Mouse (Mus musculus) CH12.LX (cell line): ENCODE measurements around the gene Hmmr. TPM values are rescaled to one million over a fixed set of nuclear protein-coding genes. Genes with fewer than 3 reads are reported as not detected.
A peak's percentile ranks its signal among the peaks of the same experiment; 100 is the strongest.

Experiments used
- DNase-seq: peaks from one replicate; pipeline ENCODE4 v3.0.0-alpha.2; 2013; ENCODE audit errors: extremely low read depth
- H3K27ac ChIP-seq: 2 replicates; pipeline ENCODE4 v1.5.1; 2012; ENCODE audit warnings: low read depth, mild to moderate bottlenecking, control low read depth, moderate library complexity; ENCODE audit not compliant: insufficient read depth
- H3K27me3 ChIP-seq: replicated peaks from 2 replicates; pipeline ENCODE3; 2012; ENCODE audit warnings: inconsistent platforms
- H3K36me3 ChIP-seq, 2 experiments: replicated peaks in 1 of 2; 2 replicates each; pipeline versions ENCODE3 to v1.6.1; 2012; ENCODE audit warnings: inconsistent platforms in 1 of 2, low read length in 1 of 2, mild to moderate bottlenecking in 1 of 2, mixed read lengths in 1 of 2, moderate library complexity in 1 of 2; ENCODE audit not compliant: control insufficient read depth in 1 of 2, insufficient read depth in 1 of 2
- H3K4me1 ChIP-seq, 2 experiments: 2 replicates each; pipeline ENCODE4 v1.6.1; 2012; ENCODE audit warnings: inconsistent platforms in 1 of 2, moderate library complexity in 1 of 2; ENCODE audit not compliant: insufficient read depth in 2 of 2, control insufficient read depth in 1 of 2
- H3K4me2 ChIP-seq: 2 replicates; pipeline ENCODE4 v1.6.1; 2012; ENCODE audit warnings: low read depth, mild to moderate bottlenecking, control low read depth; ENCODE audit not compliant: poor library complexity, insufficient read depth, severe bottlenecking
- H3K4me3 ChIP-seq, 3 experiments: fragments of 150-350 bp in 1 of 3; sonication (generic) in 1 of 3; replicated peaks in 1 of 3; 2 replicates each; pipeline versions ENCODE3 to v1.5.1; 2011 to 2012; ENCODE audit warnings: low read depth in 2 of 3, low read length in 2 of 3, mild to moderate bottlenecking in 2 of 3, moderate library complexity in 2 of 3, control low read depth in 1 of 3, improper control_type of control experiment in 1 of 3, inconsistent platforms in 1 of 3, mixed read lengths in 1 of 3; ENCODE audit not compliant: poor library complexity in 1 of 3
- H3K79me2 ChIP-seq: replicated peaks from 2 replicates; pipeline ENCODE4 v1.6.1; 2012; ENCODE audit warnings: mild to moderate bottlenecking, moderate library complexity; ENCODE audit not compliant: control insufficient read depth, poor library complexity, insufficient read depth, severe bottlenecking; ENCODE audit errors: extremely low read depth
- H3K9ac ChIP-seq: 2 replicates; pipeline ENCODE4 v1.6.1; 2012; ENCODE audit warnings: low read depth, mild to moderate bottlenecking, control low read depth, moderate library complexity; ENCODE audit not compliant: insufficient read depth
- H3K9me3 ChIP-seq: replicated peaks from 2 replicates; pipeline ENCODE3; 2012; ENCODE audit warnings: low read length, inconsistent platforms, mixed read lengths
- BHLHE40 ChIP-seq: IDR thresholded peaks from 2 replicates; pipeline ENCODE4 v1.6.1; 2011; ENCODE audit warnings: mild to moderate bottlenecking, low read depth, low read length, improper control_type of control experiment
- CHD1 ChIP-seq: IDR thresholded peaks from 2 replicates; pipeline ENCODE4 v1.6.1; 2012; ENCODE audit warnings: low read depth, low read length, improper control_type of control experiment, inconsistent platforms
- CHD2 ChIP-seq: IDR thresholded peaks from 2 replicates; pipeline ENCODE4 v1.6.1; 2011; ENCODE audit warnings: low read length, improper control_type of control experiment
- CTCF ChIP-seq, 2 experiments: IDR thresholded peaks in 1 of 2; conservative IDR thresholded peaks in 1 of 2; 2 replicates each; pipeline ENCODE4 v1.5.1; 2011 to 2012; ENCODE audit warnings: low read depth in 2 of 2, low read length in 2 of 2, improper control_type of control experiment in 1 of 2, inconsistent platforms in 1 of 2, mild to moderate bottlenecking in 1 of 2, moderate library complexity in 1 of 2
- E2F4 ChIP-seq: IDR thresholded peaks from 2 replicates; pipeline ENCODE4 v1.6.1; 2011; ENCODE audit warnings: low read depth, low read length, improper control_type of control experiment; ENCODE audit not compliant: insufficient replicate concordance
- ELF1 ChIP-seq: IDR thresholded peaks from 2 replicates; pipeline ENCODE4 v1.6.1; 2014; ENCODE audit warnings: low read depth, mild to moderate bottlenecking, inconsistent platforms, low read length, improper control_type of control experiment
- EP300 ChIP-seq: IDR thresholded peaks from 2 replicates; pipeline ENCODE4 v1.6.1; 2011; ENCODE audit warnings: low read length, improper control_type of control experiment
- ETS1 ChIP-seq: conservative IDR thresholded peaks from 2 replicates; pipeline ENCODE4 v1.6.1; 2012; ENCODE audit warnings: low read depth, mild to moderate bottlenecking, inconsistent platforms, low read length, improper control_type of control experiment, moderate library complexity
- GABPA ChIP-seq: IDR thresholded peaks from 2 replicates; pipeline ENCODE4 v1.6.1; 2012; ENCODE audit warnings: low read depth, low read length, improper control_type of control experiment, inconsistent platforms; ENCODE audit not compliant: insufficient replicate concordance
- HCFC1 ChIP-seq: IDR thresholded peaks from 2 replicates; pipeline ENCODE4 v1.6.1; 2012; ENCODE audit warnings: low read depth, mild to moderate bottlenecking, inconsistent platforms, low read length, improper control_type of control experiment
- IRF4 ChIP-seq: IDR thresholded peaks from 2 replicates; pipeline ENCODE4 v1.6.1; 2014; ENCODE audit warnings: low read depth, mild to moderate bottlenecking, inconsistent platforms, low read length, improper control_type of control experiment
- JUN ChIP-seq: IDR thresholded peaks from 2 replicates; pipeline ENCODE4 v1.6.1; 2011; ENCODE audit warnings: low read depth, mild to moderate bottlenecking, low read length, improper control_type of control experiment, moderate library complexity; ENCODE audit not compliant: insufficient read depth
- JUND ChIP-seq: conservative IDR thresholded peaks from 2 replicates; pipeline ENCODE4 v1.6.1; 2011; ENCODE audit warnings: low read depth, low read length, improper control_type of control experiment
- KAT2A ChIP-seq: IDR thresholded peaks from 2 replicates; pipeline ENCODE4 v1.6.1; 2012; ENCODE audit warnings: low read length, improper control_type of control experiment, inconsistent platforms; ENCODE audit not compliant: insufficient replicate concordance
- MAFK ChIP-seq: IDR thresholded peaks from 2 replicates; pipeline ENCODE4 v1.6.1; 2011; ENCODE audit warnings: low read length, improper control_type of control experiment; ENCODE audit not compliant: insufficient replicate concordance
- MAX ChIP-seq: IDR thresholded peaks from 2 replicates; pipeline ENCODE4 v1.6.1; 2011; ENCODE audit warnings: low read length, improper control_type of control experiment
- MAZ ChIP-seq: IDR thresholded peaks from 2 replicates; pipeline ENCODE4 v1.6.1; 2012; ENCODE audit warnings: low read depth, mild to moderate bottlenecking, inconsistent platforms, low read length, improper control_type of control experiment, moderate library complexity
- MEF2A ChIP-seq: IDR thresholded peaks from 2 replicates; pipeline ENCODE4 v1.6.1; 2014; ENCODE audit warnings: low read depth, mild to moderate bottlenecking, inconsistent platforms, low read length, improper control_type of control experiment, borderline replicate concordance
- MXI1 ChIP-seq: IDR thresholded peaks from 2 replicates; pipeline ENCODE4 v1.6.1; 2011; ENCODE audit warnings: mild to moderate bottlenecking, low read depth, low read length, improper control_type of control experiment
- MYC ChIP-seq: IDR thresholded peaks from 2 replicates; pipeline ENCODE4 v1.6.1; 2011; ENCODE audit warnings: low read depth, mild to moderate bottlenecking, improper control_type of control experiment, low read length
- NELFE ChIP-seq: IDR thresholded peaks from 2 replicates; pipeline ENCODE4 v1.6.1; 2011; ENCODE audit warnings: low read depth, low read length, improper control_type of control experiment
- NRF1 ChIP-seq: IDR thresholded peaks from 2 replicates; pipeline ENCODE4 v1.6.1; 2014; ENCODE audit warnings: low read depth, mild to moderate bottlenecking, inconsistent platforms, low read length, improper control_type of control experiment, moderate library complexity
- PAX5 ChIP-seq: IDR thresholded peaks from 2 replicates; pipeline ENCODE4 v1.6.1; 2012; ENCODE audit warnings: low read length, inconsistent platforms, mixed read lengths
- POLR2A ChIP-seq: IDR thresholded peaks from 2 replicates; pipeline ENCODE4 v1.6.1; 2011; ENCODE audit warnings: low read depth, mild to moderate bottlenecking, improper control_type of control experiment, low read length
- POLR2AphosphoS2 ChIP-seq: IDR thresholded peaks from 2 replicates; pipeline ENCODE4 v1.6.1; 2011; ENCODE audit warnings: low read depth, low read length, improper control_type of control experiment
- RAD21 ChIP-seq: IDR thresholded peaks from 2 replicates; pipeline ENCODE4 v1.6.1; 2011; ENCODE audit warnings: low read depth, mild to moderate bottlenecking, low read length, improper control_type of control experiment, moderate library complexity
- RCOR1 ChIP-seq: conservative IDR thresholded peaks from 2 replicates; pipeline ENCODE4 v1.6.1; 2012; ENCODE audit warnings: low read depth, mild to moderate bottlenecking, inconsistent platforms, low read length, improper control_type of control experiment
- SIN3A ChIP-seq: IDR thresholded peaks from 2 replicates; pipeline ENCODE4 v1.6.1; 2012; ENCODE audit warnings: low read length, improper control_type of control experiment, inconsistent platforms
- SMC3 ChIP-seq: IDR thresholded peaks from 2 replicates; pipeline ENCODE4 v1.6.1; 2011; ENCODE audit warnings: low read depth, low read length, improper control_type of control experiment
- TBP ChIP-seq: conservative IDR thresholded peaks from 2 replicates; pipeline ENCODE4 v1.6.1; 2011; ENCODE audit warnings: low read depth, low read length, improper control_type of control experiment
- TCF12 ChIP-seq: IDR thresholded peaks from 2 replicates; pipeline ENCODE4 v1.6.1; 2014; ENCODE audit warnings: low read depth, mild to moderate bottlenecking, inconsistent platforms, low read length, improper control_type of control experiment
- UBTF ChIP-seq: IDR thresholded peaks from 2 replicates; pipeline ENCODE4 v1.6.1; 2012; ENCODE audit warnings: low read depth, mild to moderate bottlenecking, inconsistent platforms, low read length, improper control_type of control experiment, moderate library complexity
- USF1 ChIP-seq: IDR thresholded peaks from 2 replicates; pipeline ENCODE4 v1.6.1; 2014; ENCODE audit warnings: low read depth, mild to moderate bottlenecking, inconsistent platforms, low read length, improper control_type of control experiment
- USF2 ChIP-seq: conservative IDR thresholded peaks from 2 replicates; pipeline ENCODE4 v1.6.1; 2011; ENCODE audit warnings: low read depth, low read length, improper control_type of control experiment
- ZC3H11A ChIP-seq: IDR thresholded peaks from 2 replicates; pipeline ENCODE4 v1.6.1; 2012; ENCODE audit warnings: low read depth, mild to moderate bottlenecking, inconsistent platforms, low read length, improper control_type of control experiment
- ZKSCAN1 ChIP-seq: IDR thresholded peaks from 2 replicates; pipeline ENCODE4 v1.6.1; 2012; ENCODE audit warnings: low read depth, inconsistent platforms, low read length, improper control_type of control experiment, borderline replicate concordance
- ZMIZ1 ChIP-seq: IDR thresholded peaks from 2 replicates; pipeline ENCODE4 v1.6.1; 2012; ENCODE audit warnings: low read depth, mild to moderate bottlenecking, inconsistent platforms, low read length, improper control_type of control experiment
- ZNF384 ChIP-seq: IDR thresholded peaks from 2 replicates; pipeline ENCODE4 v1.6.1; 2012; ENCODE audit warnings: low read depth, low read length, improper control_type of control experiment, inconsistent platforms
- dilution Hi-C: fragments of 300-500 bp; cut with MboI; formaldehyde crosslinking; loops from 2 replicates; pipeline ENCODE4 v1.14.3; 2020; ENCODE audit warnings: low sequenced_read_pairs; ENCODE audit not compliant: extremely low pct_unique_long_range_greater_than_20kb, extremely low pct_ligation_motif_present
- in situ Hi-C: fragments of 300-500 bp; cut with MboI; formaldehyde crosslinking; loops from 3 replicates; pipeline ENCODE4 v1.14.3; 2019; ENCODE audit warnings: low sequenced_read_pairs, low pct_ligation_motif_present, low pct_unique_long_range_greater_than_20kb, mixed read lengths
- polyA plus RNA-seq: library from polyadenylated mRNA; unstranded; fragments of >175 nt; gene quantifications from 2 replicates; pipeline ENCODE4 v1.2.1, GENCODE M21; 2012; ENCODE audit warnings: low read depth; ENCODE audit not compliant: insufficient read length
- total RNA-seq, 2 experiments: library from RNA; depleted of rRNA; stranded (reverse); fragments of 300-350 nt in 1 of 2; fragments of >200 nt in 1 of 2; gene quantifications; 2 replicates each; pipeline ENCODE4 v1.2.3; 2012 to 2014

The Hmmr gene
- total RNA-seq (2012; rRNA removed) (64.2 and 70.6 TPM in 2 replicates), total RNA-seq (2014; rRNA removed) (109 and 138 TPM in 2 replicates), polyA plus RNA-seq (64.3 and 65.3 TPM in 2 replicates)

DNA sequence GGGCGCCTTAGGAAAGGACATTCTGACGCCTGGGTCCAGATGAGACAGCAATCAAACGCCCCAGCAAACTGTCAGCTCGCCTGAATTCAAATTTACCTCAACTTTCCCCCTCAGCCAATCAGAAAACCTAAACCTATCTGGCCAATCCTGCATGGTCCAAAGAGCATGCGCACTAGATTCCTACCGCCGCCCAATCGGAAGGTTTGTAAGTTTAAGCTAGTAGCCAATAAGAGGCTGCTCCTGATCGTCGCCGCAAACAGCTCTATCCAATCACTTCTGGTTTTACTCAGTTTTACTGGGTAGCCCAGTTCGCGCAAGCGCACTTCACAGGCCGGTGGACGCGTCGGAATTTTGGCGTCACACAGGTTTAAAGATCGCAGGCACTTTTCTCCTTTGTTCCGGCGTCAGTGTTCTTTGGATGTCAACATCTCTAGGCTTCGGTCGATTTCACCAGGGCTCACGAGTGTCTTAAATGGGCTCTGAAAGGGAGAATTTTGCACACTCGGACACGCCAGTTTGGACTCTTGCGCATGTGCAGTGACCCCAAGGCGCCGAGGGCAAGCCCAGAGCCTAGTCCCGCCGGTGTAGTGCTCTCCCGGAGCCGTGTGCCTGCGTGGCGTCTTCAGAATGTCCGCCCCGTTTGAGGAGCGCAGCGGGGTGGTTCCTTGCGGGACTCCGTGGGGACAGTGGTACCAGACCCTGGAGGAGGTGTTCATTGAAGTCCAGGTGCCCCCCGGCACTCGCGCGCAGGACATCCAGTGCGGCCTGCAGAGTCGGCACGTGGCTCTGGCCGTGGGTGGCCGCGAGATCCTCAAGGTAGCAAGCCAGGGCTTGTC lies at the start of gene Hmmr, which contains the start of gene Nudcd2:
TSS of gene Hmmr (minus strand) at position 84 of the 836 bp plus-strand sequence.
TSS of gene Nudcd2 (plus strand) at position 329 of the 836 bp plus-strand sequence.
- Histone ChIP-seq H3K9me3 (no peaks in the 10 kb centered on the region), H3K4me1 (peaks cover 0 to 18% of the 10 kb centered on the region in 2 experiments; a peak in 2 of 4 replicates), H3K9ac (peak within 1 kb of the TSS; percentile 97), H3K4me3 (peak within 1 kb of the TSS; percentile 96 to 99 (median 97)), H3K27ac (peak within 1 kb of the TSS; percentile 49), H3K4me2 (peak within 1 kb of the TSS; percentile 63), H3K36me3 (peaks cover 20 to 42% of the 10 kb centered on the region in 2 experiments), H3K79me2 (peaks cover 56% of the 10 kb centered on the region), H3K27me3 (no peaks in the 10 kb centered on the region)
- dilution Hi-C loops (no loop called here), in situ Hi-C loops (no loop called here)
- peak; percentile 100 for DNase-seq
- TF ChIP-seq TBP (peak; percentile 80), E2F4 (peak; percentile 94), NELFE (peak; percentile 83), ZNF384 (no peak), ETS1 (no peak), POLR2A (peak; percentile 86), HCFC1 (peak; percentile 84), RAD21 (no peak), KAT2A (peak; percentile 72; the same call in 1 of the 2 replicates), USF2 (no peak), ELF1 (peak; percentile 55; the same call in 1 of the 2 replicates), MXI1 (peak; percentile 96), MAZ (no peak), TCF12 (peak; percentile 70; the same call in 1 of the 2 replicates), CTCF (conservative IDR thresholded peaks at IDR 0.05 in 1 of 2, IDR thresholded peaks at IDR 0.05 in 1 of 2; ENCODE audit: low read depth in 2 of 2, low read length in 2 of 2) (no peak), SIN3A (peak; percentile 100), CHD2 (peak; percentile 96), SMC3 (no peak), ZKSCAN1 (no peak), PAX5 (no peak), POLR2AphosphoS2 (0 out of 2 replicates have a peak, but pooled peaks have one; percentile 30), MYC (peak; percentile 88), ZMIZ1 (peak; percentile 58), IRF4 (no peak; the same call in 1 of the 2 replicates), MEF2A (peak; percentile 49), JUND (peak; percentile 66), MAX (peak; percentile 95), UBTF (peak; percentile 72), GABPA (no peak; the same call in 1 of the 2 replicates), RCOR1 (0 out of 2 replicates have a peak, but pooled peaks have one; percentile 16), ZC3H11A (no peak), NRF1 (peak; percentile 84), CHD1 (no peak), USF1 (no peak), MAFK (no peak), EP300 (no peak), BHLHE40 (peak; percentile 70), JUN (peak; percentile 39; the same call in 1 of the 2 replicates)
